Mouse (Mus musculus) ES-Bruce4 (cell line): ENCODE results near the gene Tlr2.

Experiments used
- CTCF ChIP-seq: IDR thresholded peaks from one replicate; pipeline ENCODE4 v1.8.1; 2011; ENCODE audit warnings: low read depth, low read length
- POLR2A ChIP-seq: IDR thresholded peaks from one replicate; pipeline ENCODE4 v1.8.1; 2011; ENCODE audit warnings: low read length; ENCODE audit not compliant: insufficient read depth

GRCm38 (mm10) chr3:83791444-83791843 lies 50.1 kb downstream of the Tlr2 start:
- TF ChIP-seq CTCF (no peak), POLR2A (no peak)
